Mouse (Mus musculus): Measurements from ENCODE around the gene Zfp281.

The Zfp281 gene

DNA sequence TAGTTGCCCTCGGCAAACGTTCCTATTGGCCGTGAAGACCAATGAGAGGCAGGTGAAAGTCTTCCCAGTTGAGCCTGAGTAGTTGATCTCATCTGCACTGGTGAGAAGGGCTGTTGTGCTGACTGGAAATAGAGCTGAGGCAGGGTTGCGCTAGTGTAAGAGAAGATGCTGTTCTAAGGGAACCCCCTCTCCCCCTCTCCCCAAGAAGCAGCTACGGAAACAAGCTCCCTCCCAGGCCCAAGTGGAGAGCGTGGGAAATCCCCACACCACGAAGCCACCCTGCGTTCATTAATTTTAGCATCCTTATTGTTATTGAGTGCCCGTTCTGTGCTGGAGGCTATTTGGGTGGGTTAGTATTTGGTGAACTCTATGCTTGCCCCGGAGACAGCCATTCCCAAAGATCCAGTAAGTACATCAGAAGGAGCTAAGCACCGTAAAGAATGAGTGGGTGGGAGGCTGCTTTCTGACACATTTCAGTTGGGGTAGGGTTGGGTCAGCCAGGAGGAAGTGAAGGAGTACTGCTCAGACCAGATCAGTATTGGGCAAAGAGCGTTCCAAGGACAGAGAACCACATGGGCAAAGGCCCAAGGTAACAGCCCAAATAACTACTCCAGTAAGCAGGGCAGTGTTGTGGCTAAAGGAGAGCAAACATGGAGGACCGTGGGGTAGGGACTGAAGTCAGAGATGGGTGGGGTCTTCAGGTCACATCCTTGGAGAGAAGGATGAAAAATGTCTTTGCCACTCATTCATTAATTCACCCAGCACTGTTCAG is 33.9 kb downstream of the Zfp281 start:
- DNase-seq (ENCODE audit: low spot score) = no peak

DNA sequence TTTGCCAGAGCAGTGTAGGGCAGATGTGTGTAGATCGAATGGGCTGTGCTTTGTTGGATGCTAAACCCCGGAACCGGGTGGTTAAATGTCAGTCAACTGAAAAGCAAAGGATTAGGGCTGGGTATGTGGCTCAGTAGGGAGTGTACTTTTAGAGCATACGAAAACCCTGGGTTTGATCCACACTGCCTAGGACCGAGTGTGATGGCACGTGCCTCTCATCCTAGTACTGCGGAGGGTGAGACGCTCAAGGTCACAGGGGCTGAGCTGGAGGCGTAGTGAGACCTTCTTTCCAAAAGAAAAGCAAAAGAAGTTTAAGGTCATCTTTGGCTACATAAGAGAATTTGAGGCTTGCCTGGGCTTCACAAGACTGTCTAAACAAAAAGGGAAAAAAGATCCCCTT is 34.6 kb downstream of the Zfp281 start:
- no peak for DNase-seq (ENCODE audit: low spot score)

DNA sequence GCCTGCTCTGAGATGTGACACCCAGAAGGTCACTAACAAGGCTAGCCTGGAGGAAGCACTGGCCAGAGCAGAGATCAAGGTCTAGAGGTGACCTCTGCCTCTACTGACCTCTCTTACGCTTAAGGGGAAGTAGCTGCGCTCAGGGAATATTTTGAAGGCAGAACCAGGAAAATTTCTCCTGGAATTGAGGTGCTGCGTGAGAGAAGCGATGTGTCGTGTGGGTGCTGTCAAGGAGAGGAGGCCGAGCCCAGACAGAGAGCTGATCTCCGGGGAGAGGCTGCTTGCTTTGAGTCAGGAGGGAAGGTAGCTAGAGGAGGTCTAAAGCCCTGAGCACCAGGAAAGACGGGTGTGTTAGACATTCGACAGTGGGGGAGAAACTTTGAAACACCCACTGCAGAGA is 35.2 kb downstream of the Zfp281 start:
- DNase-seq (ENCODE audit: low spot score) = no peak

DNA sequence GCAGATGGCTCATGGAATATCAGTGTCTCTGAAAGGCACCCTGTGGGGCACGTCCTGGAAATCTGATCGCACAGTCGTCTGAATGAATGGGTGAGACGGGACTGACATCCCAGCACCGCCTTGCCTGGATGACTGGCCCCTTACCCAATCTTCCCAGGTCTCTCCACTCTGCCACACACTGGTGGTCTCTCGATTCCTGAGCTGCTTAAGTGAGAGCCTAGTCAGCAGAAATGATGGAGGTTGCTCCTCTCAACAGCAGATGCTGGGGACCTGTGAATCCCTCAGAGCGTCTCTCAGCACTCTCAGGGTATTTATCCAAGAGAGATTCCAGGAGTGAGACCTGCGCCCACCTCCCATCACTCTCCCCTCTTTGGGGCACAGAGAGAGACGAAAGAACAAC is 36.8 kb downstream of the Zfp281 start:
- no peak for DNase-seq (ENCODE audit: low spot score)

DNA sequence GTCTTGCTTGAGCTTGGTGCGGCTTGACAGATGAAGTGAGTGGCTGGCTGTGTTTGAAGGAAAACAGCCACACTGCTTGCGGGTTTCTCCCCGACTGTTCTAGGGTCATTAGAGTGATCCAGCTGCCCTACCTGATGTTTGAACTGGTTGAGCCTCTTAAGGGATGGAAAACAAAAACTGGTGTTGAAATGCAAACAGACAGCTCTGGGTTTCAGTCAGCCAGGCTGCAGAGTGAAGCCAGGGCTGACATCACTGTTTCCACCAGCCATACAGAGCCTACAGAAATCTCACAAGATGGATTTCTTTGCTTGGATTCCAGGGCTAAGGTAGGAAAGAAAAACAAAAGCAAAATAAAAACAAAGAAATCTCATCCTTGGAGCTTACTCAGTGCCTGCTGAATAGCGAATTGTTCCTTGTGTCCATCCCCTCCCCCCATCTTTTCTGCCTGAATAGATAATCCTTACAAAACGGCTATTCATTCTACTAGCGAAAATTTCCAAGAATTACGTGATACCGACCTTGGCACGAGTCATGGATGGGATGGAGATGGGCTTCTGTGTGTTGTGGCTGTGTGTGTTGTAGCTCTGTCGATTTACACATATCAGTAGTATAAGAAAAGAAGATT is 37.4 kb downstream of the Zfp281 start:
- no peak for DNase-seq (ENCODE audit: low spot score)

DNA sequence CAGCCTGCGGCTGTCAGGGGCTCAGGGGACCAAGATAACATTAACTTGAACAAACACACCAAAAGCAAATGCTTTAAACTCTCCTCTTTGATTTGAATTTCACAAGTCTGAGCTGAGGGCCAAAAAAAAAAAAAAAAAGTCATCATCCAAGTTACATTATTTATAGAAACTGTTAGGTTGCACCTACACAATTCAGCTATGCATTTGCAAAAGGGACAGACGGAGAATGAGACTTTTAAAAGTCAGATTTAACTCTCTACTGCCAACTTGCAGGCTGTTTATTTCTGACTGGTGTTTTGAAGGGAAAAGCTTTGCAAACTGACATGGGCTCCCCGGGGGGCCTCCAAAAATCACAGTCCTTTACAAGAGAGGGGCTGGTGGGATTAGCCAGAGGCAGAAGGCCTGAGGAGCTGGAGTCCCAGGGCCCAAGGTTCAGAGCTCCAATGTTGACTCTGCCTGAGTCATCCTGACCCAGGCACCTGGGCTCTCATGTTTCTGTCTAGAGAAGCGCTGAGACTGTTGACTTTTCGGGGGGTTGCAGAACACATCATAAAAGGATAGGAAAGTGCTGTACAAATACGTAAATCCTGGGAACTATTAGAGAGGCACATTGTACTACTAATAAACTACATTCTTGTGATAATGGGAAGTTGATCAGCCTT is 40.4 kb downstream of the Zfp281 start:
- no peak for DNase-seq (ENCODE audit: low spot score)

DNA sequence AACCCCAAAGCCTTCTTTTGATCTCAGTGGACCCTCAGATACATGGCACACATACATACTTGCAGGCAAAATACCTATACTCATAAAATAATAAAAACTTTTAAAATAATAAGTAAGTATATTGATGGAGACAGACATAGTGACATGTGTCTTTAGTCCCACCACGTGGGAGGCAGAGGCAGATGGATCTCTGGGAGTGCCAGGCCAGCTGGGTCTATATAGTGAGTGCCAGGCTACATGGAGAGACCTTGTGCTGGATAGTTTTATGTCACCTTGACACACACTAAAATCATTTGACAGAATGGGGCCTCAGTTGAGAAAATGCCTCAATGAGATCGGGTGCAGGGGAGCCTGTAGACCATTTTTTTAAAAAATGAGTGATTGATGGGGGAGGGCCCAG is 41.8 kb downstream of the Zfp281 start:
- no peak for DNase-seq (ENCODE audit: low spot score)

DNA sequence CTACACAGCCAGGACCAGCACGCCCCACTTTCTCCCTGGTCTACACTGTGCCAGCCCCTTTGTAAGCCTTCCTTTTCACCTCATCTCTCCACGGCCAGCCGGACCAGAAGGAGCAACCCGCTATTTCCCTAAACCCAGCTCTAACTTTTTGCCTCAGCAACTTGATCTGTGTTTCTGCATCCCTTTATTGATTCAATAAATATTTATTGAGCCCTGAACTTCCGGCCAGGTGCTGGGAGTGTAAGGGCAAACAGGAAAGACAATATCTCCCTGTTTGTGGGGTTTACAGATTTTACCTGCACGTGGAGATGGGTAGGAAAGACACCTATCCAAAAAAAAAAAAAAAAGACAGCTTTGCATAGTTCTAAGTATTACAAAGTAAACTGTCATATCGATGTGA is 45.2 kb downstream of the Zfp281 start:
- no peak for DNase-seq (ENCODE audit: low spot score)

DNA sequence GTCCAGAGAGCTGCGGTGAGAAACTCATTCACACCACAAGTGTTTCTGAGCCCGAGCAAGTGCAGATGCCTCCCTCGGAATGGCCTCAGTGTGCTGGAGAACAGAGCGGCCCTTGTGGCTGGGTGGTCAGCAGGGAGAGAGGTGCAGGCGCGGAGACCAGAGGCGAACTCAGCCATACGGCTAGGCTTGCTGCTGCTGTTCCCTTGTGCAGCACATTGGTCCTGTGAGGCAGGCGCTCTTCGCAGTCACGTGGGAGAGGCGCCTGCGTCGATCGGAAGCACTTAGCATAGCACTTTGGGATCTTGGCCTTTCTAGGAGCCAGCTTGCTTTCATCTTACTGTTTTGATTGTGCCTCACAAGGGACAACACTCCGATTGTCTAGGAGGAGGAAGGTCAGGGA is 45.7 kb downstream of the Zfp281 start:
- no peak for DNase-seq (ENCODE audit: low spot score)

DNA sequence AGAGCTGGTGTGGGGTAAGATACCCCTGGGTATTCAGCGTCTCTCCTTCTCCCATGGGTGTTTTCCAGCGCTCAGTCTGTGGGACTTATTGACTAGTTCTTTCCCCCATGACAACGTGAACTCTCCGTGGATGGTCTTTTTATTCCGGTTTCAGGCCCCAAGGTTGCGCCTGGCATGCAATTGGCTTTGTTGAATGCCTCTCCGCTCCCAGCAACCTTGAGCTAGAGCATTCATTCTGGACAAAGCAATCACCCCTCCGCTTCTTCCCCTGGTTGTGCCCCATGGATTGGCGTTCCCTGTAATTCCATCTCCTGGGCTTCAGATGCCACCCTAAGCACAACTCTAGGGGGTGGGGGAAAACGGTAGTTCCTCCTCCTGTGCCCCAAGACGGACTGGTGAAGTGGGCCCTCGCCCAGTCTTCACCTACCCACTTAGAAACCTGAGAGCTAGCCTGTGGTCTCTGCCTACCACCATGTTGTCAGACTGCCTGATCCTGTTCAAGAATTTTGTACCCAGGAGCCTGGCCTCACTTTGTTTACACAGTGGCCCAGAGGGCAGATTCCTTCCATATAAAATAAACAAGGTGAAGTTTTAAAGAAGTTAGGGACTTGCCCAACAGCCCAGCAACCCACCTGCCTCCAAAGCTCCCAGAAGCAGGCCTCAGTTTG is 47.2 kb downstream of the Zfp281 start:
- no peak for DNase-seq (ENCODE audit: low spot score)

DNA sequence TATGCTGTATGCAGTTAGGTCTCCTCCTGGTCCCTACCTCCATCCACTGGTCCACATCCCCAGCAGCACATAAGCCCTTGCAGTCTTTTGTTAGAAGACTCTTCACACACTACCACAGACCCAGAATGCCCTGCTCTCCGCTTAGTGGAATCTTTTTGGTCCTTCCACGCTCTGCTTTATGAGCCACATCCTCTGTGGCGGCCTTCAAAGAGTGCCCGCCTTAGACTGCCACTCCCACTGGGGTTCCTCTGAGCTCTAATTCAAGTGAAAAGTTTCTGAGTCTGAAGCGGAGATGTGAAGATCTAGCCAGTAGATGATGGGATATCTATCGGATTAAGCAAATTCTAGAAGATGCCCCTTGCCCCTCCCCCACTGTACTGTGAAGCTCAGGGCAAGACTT is 47.9 kb downstream of the Zfp281 start:
- DNase-seq (ENCODE audit: low spot score) = no peak

DNA sequence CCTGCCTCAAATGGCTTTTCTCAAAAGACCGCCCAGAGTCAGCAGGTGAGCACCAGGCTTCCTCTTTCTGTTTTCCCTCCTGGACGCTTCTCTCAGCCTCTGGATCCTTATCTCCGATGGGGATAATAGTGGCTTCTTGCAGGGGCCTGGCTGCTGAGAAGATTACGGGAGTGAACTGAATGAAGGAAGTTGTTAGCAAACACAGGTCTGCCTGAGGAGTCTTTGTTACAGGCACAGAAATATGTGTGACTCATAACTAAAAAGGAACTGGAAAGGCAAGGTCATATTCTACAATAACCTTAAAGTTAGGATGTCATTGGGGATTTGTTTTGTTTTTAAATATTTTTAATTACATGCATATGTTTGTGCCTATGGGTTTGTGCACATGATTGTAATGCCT is 48.6 kb downstream of the Zfp281 start:
- no peak for DNase-seq (ENCODE audit: low spot score)

DNA sequence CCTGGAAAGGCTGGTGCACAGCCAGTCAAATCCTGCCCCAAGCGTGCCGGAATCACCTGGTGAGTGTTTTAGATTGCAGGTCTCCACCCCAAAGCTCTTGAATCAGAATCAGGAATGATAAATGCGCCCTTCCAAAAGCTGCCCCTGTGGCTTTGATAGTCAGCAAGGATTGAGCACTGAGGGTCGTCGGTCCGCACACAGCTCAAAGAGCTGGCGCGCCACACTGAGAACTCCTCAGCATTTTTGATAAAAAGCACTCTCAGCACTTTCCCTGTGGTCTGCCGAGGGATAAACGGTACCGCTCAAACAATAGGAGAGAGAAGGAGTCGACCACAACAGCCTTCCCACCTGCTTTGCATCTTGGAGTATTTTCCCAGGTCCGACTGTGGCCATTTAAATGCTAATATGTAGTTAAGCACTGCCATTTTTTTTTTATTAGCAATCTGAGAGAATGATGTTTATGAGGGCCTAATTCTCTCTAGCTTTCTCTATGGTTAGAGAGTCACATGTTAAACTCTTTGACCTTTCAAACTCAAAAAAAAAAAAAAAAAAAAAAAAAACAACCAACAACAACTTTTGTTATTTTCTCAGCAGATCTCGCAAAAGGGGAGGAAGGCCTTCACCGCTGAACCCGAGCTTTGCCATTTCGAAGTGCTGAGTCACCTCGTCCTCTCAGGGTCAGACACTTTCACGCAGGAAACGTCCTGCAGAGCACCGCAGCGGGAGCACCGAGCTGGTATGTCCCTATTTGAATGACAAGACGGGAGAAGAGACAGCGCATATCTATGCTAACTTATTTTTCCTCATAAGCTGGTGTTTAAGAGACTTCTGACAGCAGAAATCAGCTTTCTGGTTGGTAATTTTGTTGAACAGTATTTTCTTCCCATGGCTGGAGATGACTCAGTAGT is 50.1 kb downstream of the Zfp281 start:
- DNase-seq (ENCODE audit: low spot score) = no peak

DNA sequence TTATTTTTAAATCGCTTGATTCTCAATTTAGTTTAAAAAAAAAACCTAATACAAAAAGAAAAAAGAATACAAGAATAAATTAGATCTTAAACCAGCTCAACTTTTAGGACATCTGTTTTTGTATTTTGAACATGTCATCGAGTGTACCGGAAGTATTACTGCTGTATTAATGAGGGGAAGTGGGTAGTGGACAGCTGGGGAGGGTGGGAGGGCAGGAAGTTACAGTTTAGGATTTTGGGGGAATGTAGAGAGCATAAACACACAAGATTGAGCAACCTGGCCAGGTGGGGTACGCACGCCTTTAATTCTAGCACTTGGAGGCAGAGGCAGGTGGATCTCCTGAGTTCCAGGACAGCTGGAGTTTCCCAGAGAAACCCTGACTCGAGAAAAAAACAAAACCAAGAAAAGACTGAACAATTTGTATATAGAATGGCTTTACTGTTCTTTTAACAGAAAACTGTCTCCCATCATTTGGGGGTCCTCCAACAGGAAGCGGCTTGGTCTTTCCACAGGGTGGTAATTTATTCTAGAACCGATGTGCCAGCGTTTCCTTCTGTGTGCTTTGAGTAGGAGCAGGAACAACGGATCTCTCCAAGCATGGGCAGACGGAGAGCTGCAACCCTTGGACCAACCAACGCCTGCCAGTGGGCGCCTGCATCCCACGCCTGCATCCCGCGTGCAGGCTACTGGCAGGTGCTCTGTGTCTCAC is 51.2 kb downstream of the Zfp281 start:
- no peak for DNase-seq (ENCODE audit: low spot score)

DNA sequence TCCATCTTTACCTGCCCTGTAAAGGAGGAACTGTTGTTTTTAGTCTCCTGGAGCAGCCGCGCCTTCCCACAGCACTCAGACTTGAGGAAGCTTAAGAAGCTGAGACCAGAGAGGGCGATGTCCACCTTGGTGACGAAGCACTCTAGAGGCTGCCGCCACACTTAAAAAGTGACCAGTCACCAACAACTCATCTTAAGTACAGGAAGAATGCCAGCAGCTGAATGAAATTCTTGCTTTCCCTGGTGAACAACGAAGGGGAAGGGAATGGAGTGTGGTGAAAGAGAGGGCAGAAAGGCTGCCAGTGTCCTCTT is 51.7 kb downstream of the Zfp281 start:
- no peak for DNase-seq (ENCODE audit: low spot score)

DNA sequence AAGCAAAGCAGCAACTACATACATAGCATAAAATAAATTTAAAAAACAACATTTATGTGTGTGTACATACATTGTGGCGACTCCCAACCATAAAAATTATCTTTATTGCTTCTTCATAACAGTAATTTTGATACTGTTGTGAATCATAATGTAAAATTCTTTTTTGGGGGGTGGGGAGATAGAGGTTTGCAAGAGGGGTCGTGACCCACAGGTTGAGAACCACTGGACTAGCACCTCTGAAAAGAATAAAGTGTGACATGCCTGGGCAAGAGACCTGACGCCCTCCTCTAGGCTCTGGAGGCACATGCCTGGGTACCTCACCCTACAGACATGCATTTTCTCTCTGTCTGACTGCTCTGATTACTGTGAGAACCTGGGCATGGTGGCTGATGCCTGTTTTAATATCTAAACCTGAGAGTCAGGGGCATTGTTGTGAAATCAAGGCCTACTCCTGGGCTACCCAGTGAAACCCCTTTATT is 53.2 kb downstream of the Zfp281 start:
- DNase-seq (ENCODE audit: low spot score) = no peak

DNA sequence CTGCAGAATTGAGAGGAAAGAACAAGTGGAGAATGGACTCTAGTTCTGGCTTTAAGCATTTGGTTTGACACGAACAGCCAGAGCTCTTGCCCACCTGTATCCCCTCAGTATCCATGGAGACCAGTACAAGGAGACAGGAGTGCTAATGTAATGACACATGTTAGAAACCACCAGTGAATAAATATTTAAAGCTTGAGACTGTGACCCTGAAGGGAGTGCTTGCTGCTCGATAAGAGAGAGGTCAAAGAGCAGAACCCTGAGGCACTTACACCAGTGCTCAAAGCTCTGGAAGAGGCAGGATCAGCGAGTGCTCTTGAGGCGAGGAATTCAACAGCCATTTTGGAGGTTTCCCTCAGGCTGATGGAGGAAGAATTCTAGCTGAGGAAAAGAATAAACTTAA is 54.1 kb downstream of the Zfp281 start:
- no peak for DNase-seq (ENCODE audit: low spot score)
